Mouse (Mus musculus) kidney, embryonic 14.5 days (tissue): Measurements from ENCODE around the gene Tmem186. TPM values are rescaled to one million over a fixed set of nuclear protein-coding genes. Genes with fewer than 3 reads are reported as not detected.
A peak's percentile ranks its signal among the peaks of the same experiment; 100 is the strongest.

Experiments
- ATAC-seq: fragments of 200-750 bp; cut with Nextera tagmentation; 2 replicates; pipeline ENCODE4 v1.8.0; 2017; ENCODE audit warnings: moderate number of reproducible peaks, mild to moderate bottlenecking, moderate TSS enrichment, moderate library complexity; ENCODE audit not compliant: low FRiP score, low TSS enrichment
- H3K27ac ChIP-seq: fragments of 300-500 bp; sonication (generic); 2 replicates; pipeline ENCODE4 v1.5.1; 2014; ENCODE audit warnings: low read depth, mild to moderate bottlenecking, low read length, moderate library complexity, mixed read lengths
- H3K27me3 ChIP-seq: fragments of 300-500 bp; sonication (generic); 2 replicates; pipeline ENCODE4 v1.6.1; 2014; ENCODE audit warnings: mild to moderate bottlenecking, low read length; ENCODE audit not compliant: control insufficient read depth, insufficient read depth
- H3K36me3 ChIP-seq: fragments of 300-500 bp; sonication (generic); 2 replicates; pipeline ENCODE4 v1.6.1; 2014; ENCODE audit warnings: low read length, mixed read lengths; ENCODE audit not compliant: control insufficient read depth, insufficient read depth
- H3K4me1 ChIP-seq: fragments of 300-500 bp; sonication (generic); 2 replicates; pipeline ENCODE4 v1.6.1; 2014; ENCODE audit warnings: low read length, mixed read lengths; ENCODE audit not compliant: control insufficient read depth, insufficient read depth
- H3K4me2 ChIP-seq: fragments of 300-500 bp; sonication (generic); replicated peaks from 2 replicates; pipeline ENCODE4 v1.6.1; 2014; ENCODE audit warnings: low read depth, mild to moderate bottlenecking, low read length
- H3K4me3 ChIP-seq: fragments of 300-500 bp; sonication (generic); 2 replicates; pipeline ENCODE4 v1.5.1; 2014; ENCODE audit warnings: mild to moderate bottlenecking, low read length
- H3K9ac ChIP-seq: fragments of 300-500 bp; sonication (generic); 2 replicates; pipeline ENCODE4 v1.6.1; 2014; ENCODE audit warnings: low read depth, mild to moderate bottlenecking, low read length, moderate library complexity
- H3K9me3 ChIP-seq: fragments of 300-500 bp; sonication (generic); 2 replicates; pipeline ENCODE4 v1.6.1; 2016; ENCODE audit warnings: low read length; ENCODE audit not compliant: control insufficient read depth
- WGBS: fragments of 180-500 bp; shearing (Covaris S2); extraction: QIAGEN DNeasy Blood & Tissue Kit; methylation state at CpG from one replicate; pipeline ENCODE4 v1.1.7; 2014; 5-methylcytosine and 5-hydroxymethylcytosine counted together
- polyA plus RNA-seq: library from polyadenylated mRNA; unstranded; fragments of >200 nt; fragmentation: Nextera tagmentation; extraction: Ambion mirVana; gene quantifications from 2 replicates; pipeline ENCODE4 v1.2.1, GENCODE M21; 2014

The Tmem186 gene
- polyA plus RNA-seq, 1 experiment from 2014 or later, result 13.7 TPM

GRCm38 (mm10) chr16:8670041-8671035 lies 32.8 kb upstream of the Tmem186 start:
- no peak for ATAC-seq
- H3K4me3 ChIP-seq, result peak overlapping the region; percentile 63
- H3K4me1 ChIP-seq, result peaks cover 29% of the 10 kb centered on the region
- 16% methylated on average over 14 of the region's 15 CpGs for WGBS
- H3K4me2 ChIP-seq, result peak overlapping the region; percentile 81
- H3K27me3 ChIP-seq, result no peaks in the 10 kb centered on the region
- peak overlapping the region; percentile 59 for H3K9ac ChIP-seq
- H3K27ac ChIP-seq, result 0 out of 2 replicates have a peak overlapping the region, but pooled peaks have one; percentile 73
- no peaks in the 10 kb centered on the region for H3K9me3 ChIP-seq
- no peaks in the 10 kb centered on the region; the same call in 1 of the 2 replicates for H3K36me3 ChIP-seq

DNA sequence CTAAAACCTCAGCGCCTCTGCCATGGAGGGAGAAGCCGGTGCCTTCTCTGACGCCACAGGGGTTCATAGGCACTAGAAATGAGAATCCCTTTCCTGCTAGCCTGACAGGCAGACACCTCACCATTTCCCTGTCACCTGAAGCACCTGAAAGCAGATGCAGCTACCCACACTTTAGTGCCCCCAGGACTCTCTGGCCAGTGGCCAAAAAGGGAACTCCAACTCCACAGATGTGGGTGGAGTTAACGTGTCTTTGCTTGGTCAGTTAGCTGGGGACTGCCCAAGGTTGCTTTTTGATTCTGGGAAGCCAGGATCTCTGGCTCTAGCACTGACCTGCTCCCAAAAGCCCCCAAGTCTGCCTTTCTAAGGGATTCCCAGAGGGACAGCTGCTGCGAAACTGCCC lies 31.9 kb upstream of the Tmem186 start:
- H3K9ac ChIP-seq, result peak overlapping the region; percentile 34; the same call in 1 of the 2 replicates
- H3K27me3 ChIP-seq, result no peaks in the 10 kb centered on the region
- H3K9me3 ChIP-seq, result no peaks in the 10 kb centered on the region
- WGBS, result 65% methylated on average over 5 of the region's 5 CpGs
- H3K27ac ChIP-seq, result peak overlapping the region; percentile 11; the same call in 1 of the 2 replicates
- peak overlapping the region; percentile 81; the same call in 1 of the 2 replicates for H3K4me2 ChIP-seq
- ATAC-seq, result no peak
- no peak overlapping the region; the same call in 1 of the 2 replicates for H3K4me3 ChIP-seq
- H3K36me3 ChIP-seq, result no peaks in the 10 kb centered on the region; the same call in 1 of the 2 replicates
- peaks cover 29% of the 10 kb centered on the region for H3K4me1 ChIP-seq

- Histone ChIP-seq H3K27ac (no peak overlapping the region), H3K9ac (no peak overlapping the region), H3K4me1 (peaks cover 29% of the 10 kb centered on the region), H3K9me3 (no peaks in the 10 kb centered on the region), H3K36me3 (peaks cover under 1% of the 10 kb centered on the region; the same call in 1 of the 2 replicates), H3K27me3 (no peaks in the 10 kb centered on the region), H3K4me3 (no peak overlapping the region), H3K4me2 (no peak overlapping the region)
- ATAC-seq, result no peak
- WGBS, result 89% methylated on average over 2 of the region's 2 CpGs
These were observed 30.9 kb upstream of the Tmem186 start for GRCm38 (mm10) chr16:8668386-8668785.

DNA sequence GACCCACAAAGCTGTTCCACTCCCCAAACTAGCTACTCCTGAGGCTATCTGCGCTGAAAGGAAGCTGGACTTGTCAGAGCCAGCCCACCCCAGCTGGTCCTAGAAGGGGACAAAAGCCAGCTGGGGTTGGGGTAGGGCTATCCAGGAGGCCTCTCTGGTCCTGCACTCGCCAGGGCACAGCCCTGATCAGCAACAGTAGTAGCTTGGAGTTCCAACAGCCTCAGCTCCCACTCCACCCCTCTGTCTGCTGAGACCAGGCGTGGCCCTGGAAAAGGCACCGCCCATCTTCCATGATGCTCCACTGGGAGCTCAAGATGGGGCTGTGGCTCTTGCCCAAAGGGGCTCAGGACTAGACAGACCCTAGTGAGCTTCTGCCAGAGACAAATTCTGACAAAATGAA lies 30.3 kb upstream of the Tmem186 start:
- H3K27me3 ChIP-seq, result no peaks in the 10 kb centered on the region
- no peak overlapping the region for H3K9ac ChIP-seq
- no peak overlapping the region for H3K4me3 ChIP-seq
- H3K36me3 ChIP-seq, result peaks cover 4% of the 10 kb centered on the region; the same call in 1 of the 2 replicates
- no peak overlapping the region for H3K4me2 ChIP-seq
- ATAC-seq, result no peak
- H3K9me3 ChIP-seq, result no peaks in the 10 kb centered on the region
- 73% methylated on average over 4 of the region's 4 CpGs for WGBS
- peaks cover 29% of the 10 kb centered on the region for H3K4me1 ChIP-seq
- H3K27ac ChIP-seq, result no peak overlapping the region

- Histone ChIP-seq H3K9me3 (no peaks in the 10 kb centered on the region), H3K9ac (0 out of 2 replicates have a peak overlapping the region, but pooled peaks have one; percentile 9), H3K27me3 (no peaks in the 10 kb centered on the region), H3K4me1 (peaks cover 29% of the 10 kb centered on the region), H3K4me3 (no peak overlapping the region), H3K4me2 (no peak overlapping the region), H3K36me3 (peaks cover 5% of the 10 kb centered on the region; the same call in 1 of the 2 replicates), H3K27ac (no peak overlapping the region)
- WGBS, result 62% methylated on average over 7 of the region's 7 CpGs
- no peak for ATAC-seq
These were observed 29.7 kb upstream of the Tmem186 start for GRCm38 (mm10) chr16:8667261-8667660.

DNA sequence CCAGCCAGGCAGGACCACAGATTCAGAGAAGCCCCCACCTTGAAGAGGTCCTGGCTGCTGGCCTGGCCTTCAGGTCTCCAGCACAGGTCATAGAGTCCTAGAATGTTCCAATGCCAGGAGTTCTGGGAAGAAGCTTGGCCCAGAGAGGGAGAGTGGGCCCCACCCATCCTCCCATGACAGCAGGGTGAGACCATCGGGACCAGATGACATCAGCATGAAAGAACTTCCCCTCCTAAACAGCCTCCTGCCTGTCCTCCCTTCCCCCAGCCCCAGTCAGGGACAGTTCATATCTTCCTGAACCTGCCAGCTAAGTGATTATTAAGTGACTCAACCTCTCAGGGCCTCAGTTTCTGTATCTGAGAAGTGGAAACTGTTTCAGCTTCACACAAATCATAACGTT lies 28.9 kb upstream of the Tmem186 start:
- H3K36me3 ChIP-seq, result peaks cover 11% of the 10 kb centered on the region
- WGBS, result 56% methylated on average over 2 of the region's 2 CpGs
- no peak overlapping the region for H3K4me2 ChIP-seq
- ATAC-seq, result no peak
- H3K9ac ChIP-seq, result no peak overlapping the region
- H3K27ac ChIP-seq, result no peak overlapping the region
- no peaks in the 10 kb centered on the region for H3K27me3 ChIP-seq
- no peak overlapping the region for H3K4me3 ChIP-seq
- H3K9me3 ChIP-seq, result no peaks in the 10 kb centered on the region
- H3K4me1 ChIP-seq, result peaks cover 29% of the 10 kb centered on the region

DNA sequence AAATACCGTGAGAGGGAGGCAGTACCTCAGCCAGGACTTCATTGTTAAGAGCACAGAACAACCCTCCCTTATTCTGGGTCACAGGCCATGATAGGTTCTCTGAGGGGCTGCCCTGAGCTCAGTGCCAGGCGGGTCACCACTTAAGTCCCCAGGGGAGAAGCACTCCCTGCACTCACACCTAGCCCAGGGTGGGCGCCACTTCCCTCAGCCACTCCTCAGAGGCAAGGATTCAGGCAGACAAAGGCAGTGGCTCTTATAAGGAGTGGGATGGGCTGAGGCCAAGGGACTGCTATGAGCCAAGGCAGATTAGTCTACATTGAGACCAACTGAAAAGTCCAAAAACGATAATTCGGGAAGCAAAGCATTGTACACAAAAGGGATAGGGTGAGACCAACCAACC lies 27.9 kb upstream of the Tmem186 start:
- peaks cover 16% of the 10 kb centered on the region for H3K36me3 ChIP-seq
- H3K4me1 ChIP-seq, result peaks cover 21% of the 10 kb centered on the region
- H3K27me3 ChIP-seq, result no peaks in the 10 kb centered on the region
- H3K4me2 ChIP-seq, result no peak overlapping the region
- WGBS, result 81% methylated on average over 5 of the region's 5 CpGs
- H3K9me3 ChIP-seq, result no peaks in the 10 kb centered on the region
- H3K9ac ChIP-seq, result no peak overlapping the region
- H3K4me3 ChIP-seq, result no peak overlapping the region
- no peak for ATAC-seq
- H3K27ac ChIP-seq, result no peak overlapping the region

DNA sequence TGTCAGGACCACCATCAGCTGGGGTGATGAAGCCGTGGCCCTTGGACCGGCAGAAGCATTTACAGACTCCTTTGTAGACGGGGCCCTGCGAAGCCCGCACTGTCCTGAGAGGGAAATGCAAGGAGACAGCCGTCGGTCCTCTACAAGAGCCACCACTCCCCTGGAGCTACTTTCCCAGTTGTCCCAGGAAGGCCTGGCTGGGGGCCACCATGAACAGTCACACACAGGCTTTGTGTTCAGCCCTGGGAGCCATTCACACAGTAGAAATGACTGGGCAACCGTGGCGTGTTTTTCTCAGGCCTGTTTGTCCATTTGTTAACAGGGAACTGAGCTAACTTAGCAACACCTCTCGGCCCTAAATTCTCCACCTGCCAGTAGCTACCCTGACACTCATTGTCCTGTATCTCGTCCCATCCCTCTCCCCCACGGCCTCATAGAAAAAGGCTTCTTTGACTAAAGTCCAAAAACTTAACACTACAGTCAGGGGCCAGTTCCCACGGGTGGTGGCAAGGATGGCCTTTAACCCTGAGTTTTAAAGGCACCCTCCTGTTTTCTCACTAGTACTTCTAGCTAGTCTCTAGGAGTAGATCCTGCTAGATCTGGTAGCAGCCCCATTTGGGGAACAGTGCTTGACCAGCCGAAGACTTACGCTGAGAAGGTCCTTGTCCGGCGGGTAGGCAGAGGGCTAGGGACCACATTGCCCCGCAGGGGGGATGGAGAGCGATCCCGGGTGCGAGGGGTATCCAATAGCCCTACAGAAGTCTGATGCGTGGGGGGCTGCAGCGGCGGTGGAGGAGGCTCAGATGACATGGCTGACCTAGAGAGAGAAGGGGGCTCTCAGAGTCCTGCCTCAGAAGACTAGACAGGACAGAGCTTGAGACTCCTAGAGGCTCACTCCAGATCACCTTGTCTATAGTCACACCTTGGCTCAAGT lies 26.4 kb upstream of the Tmem186 start:
- H3K36me3 ChIP-seq, result peaks cover 25% of the 10 kb centered on the region

More for the DNA sequence above, 26.4 kb upstream of the Tmem186 start:
- Histone ChIP-seq H3K4me3 (no peak overlapping the region), H3K4me2 (no peak overlapping the region), H3K9ac (no peak overlapping the region), H3K4me1 (peaks cover 9% of the 10 kb centered on the region), H3K27me3 (no peaks in the 10 kb centered on the region), H3K27ac (no peak overlapping the region), H3K9me3 (no peaks in the 10 kb centered on the region)
- 78% methylated on average over 24 of the region's 24 CpGs for WGBS
- ATAC-seq, result no peak
